Mouse (Mus musculus) embryonic facial prominence, embryonic 12.5 days (tissue): ENCODE results near the gene Urb1. TPM values are rescaled to one million over a fixed set of nuclear protein-coding genes. Genes with fewer than 3 reads are reported as not detected.

ENCODE experiments used
- ATAC-seq: fragments of 200-750 bp; cut with Nextera tagmentation; 2 replicates; pipeline ENCODE4 v1.8.0; 2017; ENCODE audit not compliant: insufficient number of reproducible peaks, insufficient read depth, low FRiP score, low TSS enrichment
- H3K27ac ChIP-seq: fragments of 300-500 bp; sonication (generic); 2 replicates; pipeline ENCODE4 v1.5.1; 2016; ENCODE audit warnings: mild to moderate bottlenecking
- H3K27me3 ChIP-seq: fragments of 300-500 bp; sonication (generic); 2 replicates; pipeline ENCODE4 v1.6.1; 2016; ENCODE audit warnings: mild to moderate bottlenecking, moderate library complexity
- H3K36me3 ChIP-seq: fragments of 300-500 bp; sonication (generic); 2 replicates; pipeline ENCODE4 v1.6.1; 2016; ENCODE audit warnings: mild to moderate bottlenecking
- H3K4me1 ChIP-seq: fragments of 300-500 bp; sonication (generic); 2 replicates; pipeline ENCODE4 v1.6.1; 2016
- H3K4me2 ChIP-seq: fragments of 300-500 bp; sonication (generic); replicated peaks from 2 replicates; pipeline ENCODE4 v1.6.1; 2016; ENCODE audit warnings: mild to moderate bottlenecking, moderate library complexity
- H3K4me3 ChIP-seq: fragments of 300-500 bp; sonication (generic); 2 replicates; pipeline ENCODE4 v1.5.1; 2016; ENCODE audit warnings: mild to moderate bottlenecking
- H3K9ac ChIP-seq: fragments of 300-500 bp; sonication (generic); 2 replicates; pipeline ENCODE4 v1.6.1; 2016; ENCODE audit warnings: mild to moderate bottlenecking, moderate library complexity
- H3K9me3 ChIP-seq: fragments of 300-500 bp; sonication (generic); 2 replicates; pipeline ENCODE4 v1.6.1; 2016; ENCODE audit warnings: mild to moderate bottlenecking, moderate library complexity
- WGBS: fragments of 180-500 bp; shearing (Covaris S2); methylation state at CpG from one replicate; pipeline ENCODE4 v1.1.7; 2016; 5-methylcytosine and 5-hydroxymethylcytosine counted together
- polyA plus RNA-seq: library from polyadenylated mRNA; unstranded; fragments of >200 nt; fragmentation: Nextera tagmentation; extraction: Ambion mirVana; gene quantifications from 2 replicates; pipeline ENCODE4 v1.2.1, GENCODE M21; 2016

The Urb1 gene
- polyA plus RNA-seq, 1 experiment from 2014 or later = 12.6 TPM

GRCm38 (mm10) chr16:90822284-90822935, 12.2 kb upstream of the Urb1 start:
- Histone ChIP-seq H3K27ac (no peak overlapping the region), H3K36me3 (no peaks in the 10 kb centered on the region), H3K4me3 (no peak overlapping the region), H3K9ac (no peak overlapping the region), H3K9me3 (no peaks in the 10 kb centered on the region), H3K27me3 (no peaks in the 10 kb centered on the region), H3K4me2 (no peak overlapping the region), H3K4me1 (no peaks in the 10 kb centered on the region)
- WGBS = 90% methylated on average over 10 of the region's 10 CpGs
- ATAC-seq = no peak

GRCm38 (mm10) chr16:90821046-90821697, 11.0 kb upstream of the Urb1 start:
- no peak overlapping the region for H3K4me3 ChIP-seq
- H3K27ac ChIP-seq = no peak overlapping the region
- no peak overlapping the region for H3K4me2 ChIP-seq
- 82% methylated on average over 14 of the region's 14 CpGs for WGBS
- no peak overlapping the region for H3K9ac ChIP-seq
- H3K4me1 ChIP-seq = no peaks in the 10 kb centered on the region
- no peaks in the 10 kb centered on the region for H3K36me3 ChIP-seq
- no peaks in the 10 kb centered on the region for H3K9me3 ChIP-seq
- 0 out of 2 replicates have a peak, but pooled peaks cover 3% of the 10 kb centered on the region for H3K27me3 ChIP-seq
- ATAC-seq = no peak

- Histone ChIP-seq H3K27ac (no peak overlapping the region), H3K27me3 (0 out of 2 replicates have a peak, but pooled peaks cover 3% of the 10 kb centered on the region), H3K4me3 (no peak overlapping the region), H3K4me1 (no peaks in the 10 kb centered on the region), H3K36me3 (no peaks in the 10 kb centered on the region), H3K9ac (no peak overlapping the region), H3K9me3 (no peaks in the 10 kb centered on the region), H3K4me2 (no peak overlapping the region)
- ATAC-seq = no peak
- 81% methylated on average over 6 of the region's 6 CpGs for WGBS
Measured at GRCm38 (mm10) chr16:90820326-90820725, 10.1 kb upstream of the Urb1 start.

GRCm38 (mm10) chr16:90812086-90812485, 1.9 kb upstream of the Urb1 start:
- peaks cover 14% of the 10 kb centered on the region; the same call in 1 of the 2 replicates for H3K4me1 ChIP-seq
- no peak overlapping the region for H3K4me2 ChIP-seq
- H3K9ac ChIP-seq = no peak overlapping the region
- 0 out of 2 replicates have a peak, but pooled peaks cover 3% of the 10 kb centered on the region for H3K27me3 ChIP-seq
- no peak overlapping the region for H3K4me3 ChIP-seq
- H3K9me3 ChIP-seq = no peaks in the 10 kb centered on the region
- WGBS = 82% methylated on average over 5 of the region's 5 CpGs
- ATAC-seq = no peak
- H3K27ac ChIP-seq = no peak overlapping the region
- H3K36me3 ChIP-seq = no peaks in the 10 kb centered on the region

GRCm38 (mm10) chr16:90810716-90811256, 573 bp upstream of the Urb1 start:
- WGBS = 45% methylated on average over 11 of the region's 11 CpGs

GRCm38 (mm10) chr16:90804466-90804865, 5.7 kb downstream of the Urb1 start:
- WGBS = 96% methylated on average over 5 of the region's 5 CpGs
- ATAC-seq = no peak
- Histone ChIP-seq H3K36me3 (peaks cover 35% of the 10 kb centered on the region), H3K4me1 (peaks cover 7% of the 10 kb centered on the region; the same call in 1 of the 2 replicates), H3K4me2 (no peak overlapping the region), H3K27me3 (no peaks in the 10 kb centered on the region), H3K27ac (no peak overlapping the region), H3K4me3 (no peak overlapping the region), H3K9ac (no peak overlapping the region), H3K9me3 (no peaks in the 10 kb centered on the region)

More at GRCm38 (mm10) chr16:90810716-90811256, 573 bp upstream of the Urb1 start:
- Histone ChIP-seq H3K27ac (0 out of 2 replicates have a peak overlapping the region, but pooled peaks have one; percentile 60), H3K4me3 (peak overlapping the region; percentile 68), H3K9me3 (no peaks in the 10 kb centered on the region), H3K9ac (0 out of 2 replicates have a peak overlapping the region, but pooled peaks have one; percentile 15), H3K4me2 (peak overlapping the region; percentile 61), H3K36me3 (no peaks in the 10 kb centered on the region), H3K27me3 (no peaks in the 10 kb centered on the region), H3K4me1 (peaks cover 14% of the 10 kb centered on the region; the same call in 1 of the 2 replicates)
- ATAC-seq = peak; percentile 11; the same call in 1 of the 2 replicates

GRCm38 (mm10) chr16:90801928-90802327, 8.3 kb downstream of the Urb1 start:
- H3K27ac ChIP-seq = no peak overlapping the region
- H3K9ac ChIP-seq = no peak overlapping the region
- ATAC-seq = no peak
- no peaks in the 10 kb centered on the region for H3K27me3 ChIP-seq
- no peaks in the 10 kb centered on the region for H3K4me1 ChIP-seq
- no peak overlapping the region for H3K4me2 ChIP-seq
- H3K36me3 ChIP-seq = peaks cover 54% of the 10 kb centered on the region
- H3K4me3 ChIP-seq = no peak overlapping the region
- 92% methylated on average over 3 of the region's 3 CpGs for WGBS
- no peaks in the 10 kb centered on the region for H3K9me3 ChIP-seq

GRCm38 (mm10) chr16:90801251-90801650, 9.0 kb downstream of the Urb1 start:
- Histone ChIP-seq H3K9me3 (no peaks in the 10 kb centered on the region), H3K9ac (no peak overlapping the region), H3K27ac (no peak overlapping the region), H3K4me3 (no peak overlapping the region), H3K4me1 (no peaks in the 10 kb centered on the region), H3K27me3 (no peaks in the 10 kb centered on the region), H3K4me2 (no peak overlapping the region), H3K36me3 (peaks cover 57% of the 10 kb centered on the region)
- WGBS = 90% methylated on average over 5 of the region's 5 CpGs
- ATAC-seq = no peak

- no peak for ATAC-seq
- no peak overlapping the region for H3K27ac ChIP-seq
- WGBS = 85% methylated on average over 10 of the region's 10 CpGs
- no peak overlapping the region for H3K4me2 ChIP-seq
- no peak overlapping the region for H3K4me3 ChIP-seq
- no peaks in the 10 kb centered on the region for H3K27me3 ChIP-seq
- no peaks in the 10 kb centered on the region for H3K4me1 ChIP-seq
- H3K36me3 ChIP-seq = peaks cover 63% of the 10 kb centered on the region
- no peak overlapping the region for H3K9ac ChIP-seq
- H3K9me3 ChIP-seq = no peaks in the 10 kb centered on the region
Measured at GRCm38 (mm10) chr16:90799840-90800239, 10.4 kb downstream of the Urb1 start.

GRCm38 (mm10) chr16:90798848-90799247, 11.4 kb downstream of the Urb1 start:
- Histone ChIP-seq H3K9ac (no peak overlapping the region), H3K4me1 (no peaks in the 10 kb centered on the region), H3K27me3 (no peaks in the 10 kb centered on the region), H3K27ac (no peak overlapping the region), H3K9me3 (no peaks in the 10 kb centered on the region), H3K4me2 (no peak overlapping the region), H3K4me3 (no peak overlapping the region), H3K36me3 (peaks cover 59% of the 10 kb centered on the region)
- WGBS = 88% methylated on average over 5 of the region's 5 CpGs
- no peak for ATAC-seq

- Histone ChIP-seq H3K4me2 (no peak overlapping the region), H3K27ac (no peak overlapping the region), H3K4me1 (no peaks in the 10 kb centered on the region), H3K9ac (no peak overlapping the region), H3K27me3 (no peaks in the 10 kb centered on the region), H3K9me3 (no peaks in the 10 kb centered on the region), H3K36me3 (peaks cover 56% of the 10 kb centered on the region), H3K4me3 (no peak overlapping the region)
- ATAC-seq = no peak
- WGBS = 88% methylated on average over 8 of the region's 8 CpGs
Measured at GRCm38 (mm10) chr16:90798446-90798845, 11.8 kb downstream of the Urb1 start.

GRCm38 (mm10) chr16:90794708-90795107, 15.5 kb downstream of the Urb1 start:
- no peak overlapping the region for H3K27ac ChIP-seq
- no peak overlapping the region for H3K4me3 ChIP-seq
- no peak for ATAC-seq
- no peak overlapping the region for H3K4me2 ChIP-seq
- H3K9me3 ChIP-seq = no peaks in the 10 kb centered on the region
- no peaks in the 10 kb centered on the region for H3K4me1 ChIP-seq
- no peaks in the 10 kb centered on the region for H3K27me3 ChIP-seq
- H3K9ac ChIP-seq = no peak overlapping the region
- peaks cover 76% of the 10 kb centered on the region for H3K36me3 ChIP-seq
